Comparison of ENCODE assay signal across 15 mouse cellular contexts in the genomic region with DNA sequence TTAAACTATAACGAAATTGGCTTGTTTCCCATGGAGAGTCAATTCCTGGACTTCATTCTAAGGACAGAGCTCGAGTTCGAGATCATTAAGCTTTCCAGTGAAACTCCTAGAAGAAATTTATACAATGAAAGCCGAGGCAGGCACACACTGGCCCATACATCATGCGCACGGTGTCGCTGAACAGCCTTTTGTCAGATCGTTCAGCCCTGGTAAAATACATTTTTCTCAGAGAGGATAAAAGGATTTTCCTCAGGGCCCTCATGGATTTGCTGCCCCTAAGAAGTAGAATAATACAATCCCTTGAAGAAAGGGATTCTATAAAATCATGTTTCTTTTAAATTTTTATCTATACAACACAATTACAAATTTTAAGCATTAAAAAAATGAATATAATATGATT.
DNase-seq lines count a peak whose midpoint lies in the region; ATAC-seq and TF ChIP-seq lines count a peak whose summit lies in the region.
"Had no signal": no experiment of that assay in that cellular context is flagged by ENCODE, and none has a peak within 500 bp of the region (broad histone marks: within the 10 kb centered on the region; RNA-seq: fewer than 3 reads in every experiment).

No protein-coding gene starts in this region.

- no peak for TF ChIP-seq POLR2A in brain, embryonic 14.5 days (IDR thresholded peaks at IDR 0.05; ENCODE audit: borderline replicate concordance, extremely low read depth, insufficient read depth, insufficient read length, poor library complexity, severe bottlenecking)
- no peak for TF ChIP-seq POLR2A in cortical plate, adult 2 months (IDR thresholded peaks at IDR 0.05; ENCODE audit: extremely low read depth, insufficient read depth, low read length)

- WGBS in hindbrain, embryonic 12.5 days: 26% methylated on average over 8 of the region's 8 CpGs
- whole genome bisulfite sequencing in midbrain, embryonic 13.5 days: 7% methylated on average over 8 of the region's 8 CpGs
- 38% methylated on average over 8 of the region's 8 CpGs for WGBS in intestine, embryonic 15.5 days

- no peaks in the 10 kb centered on the region for H3K9me3 ChIP-seq in hindbrain, embryonic 12.5 days (replicated peaks)
- H3K9me3 ChIP-seq in midbrain, embryonic 13.5 days: no peaks in the 10 kb centered on the region
- H3K9me3 ChIP-seq in intestine, embryonic 15.5 days: no peaks in the 10 kb centered on the region
- H3K9me3 ChIP-seq: liver, embryonic 12.5 days; stomach, embryonic 15.5 days had no signal

- peak overlapping the region; percentile 49 for H3K4me2 ChIP-seq in hindbrain, embryonic 12.5 days (replicated peaks)
- peak overlapping the region; percentile 54 for H3K4me2 ChIP-seq in midbrain, embryonic 13.5 days (replicated peaks)
- no peak overlapping the region for H3K4me2 ChIP-seq in intestine, embryonic 15.5 days (replicated peaks)

- no peaks in the 10 kb centered on the region for H3K4me1 ChIP-seq in cortical plate, adult 2 months (ENCODE audit: control insufficient read depth, insufficient read depth, low read length)
- H3K4me1 ChIP-seq in hindbrain, embryonic 12.5 days: peaks cover 13% of the 10 kb centered on the region
- H3K4me1 ChIP-seq in midbrain, embryonic 13.5 days (replicated peaks): peaks cover 29% of the 10 kb centered on the region
- H3K4me1 ChIP-seq in intestine, embryonic 15.5 days (replicated peaks): no peaks in the 10 kb centered on the region
- H3K4me1 ChIP-seq: liver, embryonic 12.5 days had no signal

- peak overlapping the region; percentile 54; the same call in 1 of the 2 replicates for H3K4me3 ChIP-seq in cortical plate, adult 2 months (ENCODE audit: insufficient read depth, low read length)
- H3K4me3 ChIP-seq in hindbrain, embryonic 12.5 days: 0 out of 2 replicates have a peak overlapping the region, but pooled peaks have one; percentile 14
- peak overlapping the region; percentile 35 for H3K4me3 ChIP-seq in midbrain, embryonic 13.5 days (replicated peaks)
- H3K4me3 ChIP-seq in intestine, embryonic 15.5 days (replicated peaks): no peak overlapping the region
- H3K4me3 ChIP-seq: liver, embryonic 12.5 days; myocyte had no signal

- no peak; the same call in 1 of the 2 replicates for ATAC-seq in hindbrain, embryonic 12.5 days (ENCODE audit: low FRiP score)
- ATAC-seq in midbrain, embryonic 13.5 days: peak; percentile 59; the same call in 1 of the 2 replicates
- ATAC-seq in intestine, embryonic 15.5 days: no peak
- ATAC-seq: CD4-positive, CD25-positive, alpha-beta regulatory T cell, adult 4 months; intestine, embryonic 16.5 days; liver, embryonic 12.5 days had no signal

- H3K36me3 ChIP-seq in hindbrain, embryonic 12.5 days: no peaks in the 10 kb centered on the region
- H3K36me3 ChIP-seq in midbrain, embryonic 13.5 days: no peaks in the 10 kb centered on the region
- no peaks in the 10 kb centered on the region for H3K36me3 ChIP-seq in intestine, embryonic 15.5 days
- H3K36me3 ChIP-seq: liver, embryonic 12.5 days; stomach, embryonic 15.5 days had no signal

- peak; percentile 77 for DNase-seq in brain, embryonic 14.5 days (ENCODE audit: low read depth)
- DNase-seq in T-cell, adult 2 months (ENCODE audit: low spot score): no peak
- no peak for DNase-seq in thymus, postnatal 0 days (ENCODE audit: low spot score)
- no peak for DNase-seq in gastrocnemius, postnatal 14 days
- DNase-seq: adrenal gland, postnatal 10 days; thymus, postnatal 4 days had no signal

- no peak for TF ChIP-seq CTCF in brain, embryonic 14.5 days (IDR thresholded peaks at IDR 0.05; ENCODE audit: borderline replicate concordance, extremely low read depth, insufficient read depth, insufficient read length)
- no peak for TF ChIP-seq CTCF in cortical plate, adult 2 months (IDR thresholded peaks at IDR 0.05; ENCODE audit: extremely low read depth, insufficient read depth, low read length)

- intact Hi-C loops in gastrocnemius, postnatal 14 days (cut with DNase I; ENCODE audit: low total_unique reads): no loop called here

- H3K27ac ChIP-seq in cortical plate, adult 2 months (ENCODE audit: insufficient read depth, low read length): no peak overlapping the region
- H3K27ac ChIP-seq in hindbrain, embryonic 12.5 days: peak overlapping the region; percentile 88
- peak overlapping the region; percentile 92 for H3K27ac ChIP-seq in midbrain, embryonic 13.5 days
- no peak overlapping the region for H3K27ac ChIP-seq in intestine, embryonic 15.5 days
- H3K27ac ChIP-seq: liver, embryonic 12.5 days; stomach, embryonic 15.5 days had no signal

- H3K27me3 ChIP-seq in hindbrain, embryonic 12.5 days: no peaks in the 10 kb centered on the region
- H3K27me3 ChIP-seq in midbrain, embryonic 13.5 days: no peaks in the 10 kb centered on the region
- no peaks in the 10 kb centered on the region for H3K27me3 ChIP-seq in intestine, embryonic 15.5 days (replicated peaks)
- H3K27me3 ChIP-seq: liver, embryonic 12.5 days; stomach, embryonic 15.5 days had no signal

- no peak overlapping the region for H3K9ac ChIP-seq in hindbrain, embryonic 12.5 days
- 0 out of 2 replicates have a peak overlapping the region, but pooled peaks have one; percentile 14 for H3K9ac ChIP-seq in midbrain, embryonic 13.5 days (replicated peaks)
- no peak overlapping the region for H3K9ac ChIP-seq in intestine, embryonic 15.5 days
- H3K9ac ChIP-seq: liver, embryonic 12.5 days; stomach, embryonic 15.5 days had no signal

Comparison
In these comparisons a context has a peak if more than half of its experiments do, and no peak if none do; other contexts are left out.
1. H3K27ac ChIP-seq: peak in hindbrain, embryonic 12.5 days (single experiment) and midbrain, embryonic 13.5 days (single experiment); none in cortical plate, adult 2 months (single experiment) and intestine, embryonic 15.5 days (single experiment).